Mouse (Mus musculus) kidney, adult 11 months (tissue): Measurements from ENCODE around the gene Ptdss2.

Experiments used
- DNase-seq: peaks from one replicate; pipeline ENCODE4 v3.0.0; 2022

Gene Ptdss2

GRCm38 (mm10) chr7:141175068-141175467 lies 52.9 kb downstream of the Ptdss2 start:
- DNase-seq: no peak

DNA sequence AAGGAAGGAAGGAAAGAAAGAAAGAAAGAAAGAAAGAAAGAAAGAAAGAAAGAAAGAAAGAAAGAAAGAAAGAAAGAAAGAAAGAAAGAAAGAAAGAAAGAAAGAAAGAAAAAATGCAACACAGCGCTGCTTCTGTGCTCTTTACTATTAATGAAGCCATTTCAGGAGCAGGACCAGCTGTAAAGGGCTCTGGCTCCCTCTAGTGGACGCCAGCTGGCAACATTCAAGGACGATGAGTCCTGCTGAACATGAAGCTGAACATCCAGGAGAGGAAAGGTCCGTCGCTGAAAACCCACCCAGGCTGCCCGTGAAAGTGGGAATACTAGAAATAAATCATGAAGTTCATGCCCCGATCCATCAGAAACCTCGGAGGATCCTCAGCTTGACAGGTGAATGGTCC lies 54.0 kb downstream of the Ptdss2 start:
- DNase-seq: peak; percentile 83

- no peak for DNase-seq
Measured at GRCm38 (mm10) chr7:141188194-141188593, 66.0 kb downstream of the Ptdss2 start.

DNA sequence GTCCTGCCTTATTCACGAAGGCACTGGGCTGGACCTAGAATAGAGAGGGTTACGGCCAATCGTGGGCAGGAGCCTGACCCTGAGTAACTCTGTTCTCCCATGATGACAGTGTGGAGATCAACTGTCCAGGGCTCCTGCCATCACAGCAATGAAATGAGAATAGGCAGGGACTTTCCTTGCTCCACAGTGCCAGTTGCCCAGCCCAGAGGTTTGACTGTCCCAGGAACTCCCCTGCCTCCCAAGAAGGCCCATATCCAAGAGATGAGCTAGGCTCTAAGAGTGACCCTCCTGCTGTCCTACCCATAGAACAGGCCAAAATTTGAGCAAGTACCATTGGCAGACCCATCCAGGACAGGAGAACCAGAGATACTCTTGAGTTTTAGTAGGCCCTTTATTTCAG lies 66.6 kb downstream of the Ptdss2 start:
- DNase-seq: no peak

DNA sequence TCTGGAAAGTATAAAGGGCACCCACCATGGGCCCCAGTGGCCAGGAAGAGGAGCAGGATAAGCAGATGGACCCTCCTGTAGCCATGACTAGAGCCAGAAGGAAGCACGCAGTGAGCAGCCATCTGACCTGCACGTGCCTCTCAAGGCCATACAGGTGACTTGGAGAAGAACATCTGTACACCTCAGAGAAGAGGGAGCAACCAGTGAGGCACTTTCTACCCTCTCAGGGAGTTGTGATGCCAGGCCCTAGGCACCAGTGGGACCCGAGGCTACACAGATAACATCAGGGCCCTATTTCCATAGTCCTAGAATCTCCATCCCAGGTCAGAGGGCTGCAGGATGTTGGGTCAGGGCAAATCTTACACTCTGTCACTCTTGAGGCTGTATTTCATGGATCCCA lies 68.0 kb downstream of the Ptdss2 start:
- DNase-seq: no peak

DNA sequence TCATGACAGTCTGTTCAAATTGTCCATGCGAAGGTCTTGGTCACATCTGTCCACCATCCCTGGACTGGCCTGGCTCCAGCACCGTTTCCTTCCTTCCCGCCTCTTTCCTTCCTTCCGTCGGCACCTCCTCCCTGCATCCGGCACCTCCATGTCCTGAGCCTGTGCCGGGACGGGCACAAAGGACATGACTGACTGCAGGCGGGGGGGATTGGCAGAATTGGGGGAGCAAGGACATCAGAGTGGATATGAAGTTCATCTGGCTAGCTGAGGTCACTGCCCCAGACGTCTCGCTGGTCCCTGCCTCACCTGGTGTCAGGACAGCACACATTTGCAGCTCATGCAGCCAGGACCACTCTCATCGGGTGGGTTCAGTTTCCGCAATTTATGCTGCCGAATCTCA lies 68.9 kb downstream of the Ptdss2 start:
- DNase-seq: peak; percentile 53

- no peak for DNase-seq
Measured at GRCm38 (mm10) chr7:141191796-141192685, 69.9 kb downstream of the Ptdss2 start.

- DNase-seq: no peak
Measured at GRCm38 (mm10) chr7:141192776-141193347, 70.7 kb downstream of the Ptdss2 start.

- peak; percentile 57 for DNase-seq
Measured at GRCm38 (mm10) chr7:141193348-141193856, 71.2 kb downstream of the Ptdss2 start.

DNA sequence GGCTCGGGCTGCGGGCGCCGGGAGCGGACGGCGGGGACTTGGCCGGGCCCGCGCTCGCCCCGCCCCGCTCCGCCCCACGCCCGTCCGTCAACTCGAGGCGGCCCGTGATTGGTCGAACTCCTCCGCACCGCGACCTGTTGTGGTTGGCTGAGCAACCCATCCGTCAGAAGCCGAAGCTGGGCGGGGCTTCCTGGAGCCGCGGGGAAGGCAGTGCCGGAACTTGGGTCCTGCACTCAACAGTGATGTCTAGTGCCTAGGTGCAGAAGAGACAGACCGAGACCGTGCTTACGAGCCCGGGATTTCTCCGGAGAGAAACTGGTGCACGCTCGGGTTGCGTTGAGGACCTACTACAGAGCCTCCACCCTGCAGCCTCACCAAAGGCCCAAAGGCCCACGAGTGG lies 71.8 kb downstream of the Ptdss2 start, which contains the start of the genes Hras and Lrrc56:
Hras (minus strand) TSS at position 58 of the 400 bp plus-strand sequence.
Lrrc56 (plus strand) TSS at position 210 of the 400 bp plus-strand sequence.
- peak; percentile 97 for DNase-seq

- DNase-seq: no peak
Measured at GRCm38 (mm10) chr7:141194409-141194808, 72.2 kb downstream of the Ptdss2 start.

DNA sequence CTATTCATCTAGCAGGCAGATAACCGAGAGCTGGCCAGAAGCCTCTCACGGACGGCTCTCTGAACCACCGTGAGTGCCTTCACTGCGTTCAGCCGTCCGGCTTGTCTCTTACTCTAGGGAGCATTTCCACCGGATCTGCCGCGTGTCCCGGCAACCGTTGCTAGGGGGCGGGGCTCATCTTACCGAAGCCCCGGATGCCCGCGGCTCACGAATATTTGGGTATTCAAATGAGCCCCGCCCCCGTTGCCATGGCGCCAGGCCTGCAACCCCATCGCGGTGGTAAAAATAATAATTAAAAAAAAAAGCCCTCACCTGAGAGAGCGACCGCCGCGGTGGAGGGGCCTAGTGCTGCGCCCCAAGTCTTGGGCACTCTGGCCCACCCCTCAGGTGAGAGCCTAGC lies 72.6 kb downstream of the Ptdss2 start:
- DNase-seq: peak; percentile 92

GRCm38 (mm10) chr7:141195754-141196153 lies 73.6 kb downstream of the Ptdss2 start:
- no peak for DNase-seq

DNA sequence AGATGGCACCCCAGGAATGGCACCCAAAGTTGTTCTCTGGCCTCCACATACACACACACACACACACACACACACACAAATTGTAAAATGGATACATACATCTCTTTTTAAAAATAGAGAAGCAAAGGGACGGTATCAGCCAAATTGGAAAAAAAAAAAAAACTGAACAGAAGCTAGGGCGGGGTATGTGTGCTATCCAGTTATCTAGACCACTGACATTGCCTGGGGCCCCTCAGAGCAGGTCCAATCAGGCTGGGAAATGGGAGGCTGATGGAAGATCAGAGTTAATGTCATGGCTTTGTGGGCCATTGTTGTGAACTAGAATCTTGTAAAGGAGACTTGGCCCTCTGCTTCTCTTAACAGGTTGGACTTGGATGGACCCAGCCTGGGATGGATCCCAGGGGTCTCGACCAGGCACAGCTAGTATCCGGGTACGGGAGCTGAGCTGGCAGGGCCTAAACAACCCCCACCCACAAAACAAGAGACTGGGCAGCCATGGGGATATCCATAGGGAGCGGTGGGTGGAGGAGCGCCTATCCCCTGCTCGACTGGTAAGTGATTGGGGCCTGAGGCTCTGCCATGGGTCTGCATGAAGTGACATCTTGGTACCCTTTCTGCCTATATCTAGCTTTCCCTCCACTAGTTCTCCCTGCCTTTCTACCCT lies 74.6 kb downstream of the Ptdss2 start:
- no peak for DNase-seq

- no peak for DNase-seq
Measured at GRCm38 (mm10) chr7:141198121-141198520, 75.9 kb downstream of the Ptdss2 start.

GRCm38 (mm10) chr7:141204546-141204945 lies 82.4 kb downstream of the Ptdss2 start:
- DNase-seq: no peak

DNA sequence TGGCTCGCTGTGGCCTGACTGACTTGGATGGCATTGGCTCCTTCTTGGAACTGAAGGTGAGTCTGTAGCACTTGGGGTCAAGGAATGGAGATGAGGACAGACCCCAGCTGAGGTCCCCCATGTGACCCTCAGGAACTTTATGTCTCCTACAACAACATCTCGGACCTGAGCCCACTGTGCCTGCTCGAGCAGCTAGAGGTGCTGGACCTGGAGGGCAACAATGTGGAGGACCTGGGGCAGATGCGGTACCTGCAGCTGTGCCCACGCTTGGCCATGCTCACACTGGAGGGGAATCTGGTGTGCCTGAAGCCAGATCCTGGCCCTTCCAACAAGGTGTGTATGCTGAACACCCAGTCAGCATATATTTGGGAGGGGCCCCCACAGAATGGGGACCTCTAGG lies 83.3 kb downstream of the Ptdss2 start:
- no peak for DNase-seq

DNA sequence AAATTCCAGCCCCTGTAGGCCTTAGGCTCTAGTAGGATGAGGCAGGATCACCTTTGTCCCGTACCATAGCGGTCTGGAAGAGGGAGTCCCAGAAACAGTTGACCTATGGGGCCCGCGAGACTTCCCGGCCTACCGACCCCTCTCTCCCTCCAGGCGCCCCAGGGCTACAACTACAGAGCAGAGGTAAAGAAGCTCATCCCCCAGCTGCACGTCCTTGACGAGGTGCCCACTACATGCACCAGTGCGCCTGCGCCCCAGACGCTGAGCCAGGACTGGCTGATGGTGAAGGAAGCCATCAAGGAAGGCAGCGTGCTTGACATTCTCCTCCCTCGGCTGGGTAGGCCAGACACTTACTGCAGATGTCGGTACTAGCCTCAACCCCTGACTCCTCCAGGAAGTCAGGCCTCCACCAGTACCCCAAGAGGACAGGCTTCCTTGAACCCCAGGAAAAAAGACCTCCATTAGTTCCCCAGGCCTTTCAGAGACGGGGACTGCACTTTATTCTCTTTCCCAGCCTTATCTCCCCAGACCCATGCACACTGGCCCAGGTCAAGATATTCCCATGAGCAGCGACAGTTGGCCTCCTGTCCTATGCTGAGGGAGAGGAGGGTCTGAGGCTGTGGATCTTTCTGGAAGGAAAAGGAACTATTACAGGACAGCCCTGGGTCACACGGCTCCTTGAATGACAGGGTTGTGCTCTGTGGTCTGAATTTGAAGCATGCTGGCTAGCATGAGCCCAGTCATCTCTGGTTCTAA lies 84.2 kb downstream of the Ptdss2 start:
- DNase-seq: no peak
